Mouse (Mus musculus): ENCODE data around the gene Fgfr2.

DNA sequence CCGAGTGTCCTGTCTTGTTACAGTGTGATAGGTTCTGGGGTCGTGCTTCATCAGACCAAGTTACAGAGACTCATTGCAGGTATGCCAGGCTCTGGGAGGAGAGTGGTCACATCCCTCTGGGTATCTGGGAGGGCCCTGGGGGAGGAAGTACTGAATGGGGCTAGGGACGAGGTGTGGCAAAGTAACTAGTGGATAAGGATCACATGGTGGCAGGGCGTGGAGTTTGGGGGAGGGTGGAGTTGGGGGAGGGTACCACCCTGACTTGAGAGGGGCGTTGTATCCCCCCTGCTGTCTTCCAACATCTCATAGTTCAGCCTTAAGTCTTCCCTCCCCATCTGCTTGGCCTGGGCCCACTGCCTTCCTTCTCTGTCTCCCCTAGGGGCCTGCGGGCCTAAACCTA is 443.6 kb downstream of the Fgfr2 start:
- no peak for TF ChIP-seq CTCF (conservative IDR thresholded peaks at IDR 0.05; ENCODE audit: low read length)
- TF ChIP-seq POU5F1 (IDR thresholded peaks at IDR 0.05; ENCODE audit: borderline replicate concordance, low read length), result no peak

Measured in E14TG2a.4 (cell line).